Mouse (Mus musculus) lung, postnatal 0 days (tissue): ENCODE measurements around the gene Brdt. TPM values are rescaled to one million over a fixed set of nuclear protein-coding genes. Genes with fewer than 3 reads are reported as not detected.

ENCODE experiments used
- ATAC-seq: fragments of 200-750 bp; cut with Nextera tagmentation; 2 replicates; pipeline ENCODE4 v1.8.0; 2017; ENCODE audit warnings: moderate library complexity
- DNase-seq: peaks from one replicate; pipeline ENCODE4 v3.0.0-alpha.2; 2016; ENCODE audit warnings: low spot score
- H3K27ac ChIP-seq: fragments of 300-500 bp; sonication (generic); 2 replicates; pipeline ENCODE4 v1.5.1; 2014; ENCODE audit warnings: antibody characterized with exemption, mild to moderate bottlenecking, low read length, mixed read lengths
- H3K27me3 ChIP-seq: fragments of 300-500 bp; sonication (generic); replicated peaks from 2 replicates; pipeline ENCODE4 v1.6.1; 2014; ENCODE audit warnings: low read length, mixed read lengths; ENCODE audit not compliant: insufficient read depth
- H3K36me3 ChIP-seq: fragments of 300-500 bp; sonication (generic); 2 replicates; pipeline ENCODE4 v1.6.1; 2014; ENCODE audit warnings: low read length, mixed read lengths; ENCODE audit not compliant: insufficient read depth
- H3K4me1 ChIP-seq: fragments of 300-500 bp; sonication (generic); 2 replicates; pipeline ENCODE4 v1.6.1; 2014; ENCODE audit warnings: antibody characterized with exemption, low read depth, low read length, mixed read lengths; ENCODE audit not compliant: insufficient read depth
- H3K4me2 ChIP-seq: fragments of 300-500 bp; sonication (generic); replicated peaks from 2 replicates; pipeline ENCODE4 v1.6.1; 2014; ENCODE audit warnings: low read depth, mild to moderate bottlenecking, low read length, moderate library complexity, mixed read lengths
- H3K4me3 ChIP-seq: fragments of 300-500 bp; sonication (generic); 2 replicates; pipeline ENCODE4 v1.5.1; 2014; ENCODE audit warnings: low read depth, low read length
- H3K9ac ChIP-seq: fragments of 300-500 bp; sonication (generic); replicated peaks from 2 replicates; pipeline ENCODE4 v1.6.1; 2014; ENCODE audit warnings: low read depth, mild to moderate bottlenecking
- H3K9me3 ChIP-seq: fragments of 300-500 bp; sonication (generic); 2 replicates; pipeline ENCODE4 v1.6.1; 2016; ENCODE audit warnings: low read length, mixed read lengths
- CTCF ChIP-seq: IDR thresholded peaks from 2 replicates; pipeline ENCODE4 v1.5.1; 2016; ENCODE audit warnings: antibody characterized with exemption, mild to moderate bottlenecking
- EP300 ChIP-seq: IDR thresholded peaks from 2 replicates; pipeline ENCODE4 v1.6.1; 2016; ENCODE audit warnings: antibody characterized with exemption, mild to moderate bottlenecking, control low read depth
- WGBS: fragments of 180-500 bp; shearing (Covaris S2); extraction: QIAGEN DNeasy Blood & Tissue Kit; methylation state at CpG from one replicate; pipeline ENCODE4 v1.1.7; 2014; 5-methylcytosine and 5-hydroxymethylcytosine counted together
- polyA plus RNA-seq: library from polyadenylated mRNA; unstranded; fragments of >200 nt; fragmentation: Nextera tagmentation; extraction: Ambion mirVana; gene quantifications from 2 replicates; pipeline ENCODE4 v1.2.1, GENCODE M21; 2015

Brdt gene
- polyA plus RNA-seq, result 1.5 and 1.6 TPM in 2 replicates

GRCm38 (mm10) chr5:107330916-107331421 is at the start of gene Brdt:
Brdt (plus strand) TSS chr5:107331159.
- ATAC-seq (no peak), DNase-seq (no peak)
- Histone ChIP-seq H3K27ac (no peak within 1 kb of the TSS), H3K36me3 (no peaks in the 10 kb centered on the region), H3K4me1 (no peaks in the 10 kb centered on the region), H3K4me3 (no peak within 1 kb of the TSS), H3K9ac (no peak within 1 kb of the TSS), H3K9me3 (no peaks in the 10 kb centered on the region), H3K27me3 (no peaks in the 10 kb centered on the region), H3K4me2 (no peak within 1 kb of the TSS)
- no peak for TF ChIP-seq CTCF
- TF ChIP-seq EP300, result no peak
- 87% methylated on average over 30 of the region's 30 CpGs for WGBS

GRCm38 (mm10) chr5:107282561-107283307 is 48.2 kb upstream of the Brdt start:
- no peak for TF ChIP-seq EP300
- TF ChIP-seq CTCF, result no peak
- Histone ChIP-seq H3K4me1 (no peaks in the 10 kb centered on the region), H3K36me3 (no peaks in the 10 kb centered on the region), H3K9me3 (no peaks in the 10 kb centered on the region), H3K4me2 (no peak overlapping the region), H3K27me3 (no peaks in the 10 kb centered on the region), H3K4me3 (no peak overlapping the region), H3K27ac (no peak overlapping the region), H3K9ac (no peak overlapping the region)
- ATAC-seq (no peak), DNase-seq (no peak)
- WGBS, result 75% methylated on average over 9 of the region's 9 CpGs

DNA sequence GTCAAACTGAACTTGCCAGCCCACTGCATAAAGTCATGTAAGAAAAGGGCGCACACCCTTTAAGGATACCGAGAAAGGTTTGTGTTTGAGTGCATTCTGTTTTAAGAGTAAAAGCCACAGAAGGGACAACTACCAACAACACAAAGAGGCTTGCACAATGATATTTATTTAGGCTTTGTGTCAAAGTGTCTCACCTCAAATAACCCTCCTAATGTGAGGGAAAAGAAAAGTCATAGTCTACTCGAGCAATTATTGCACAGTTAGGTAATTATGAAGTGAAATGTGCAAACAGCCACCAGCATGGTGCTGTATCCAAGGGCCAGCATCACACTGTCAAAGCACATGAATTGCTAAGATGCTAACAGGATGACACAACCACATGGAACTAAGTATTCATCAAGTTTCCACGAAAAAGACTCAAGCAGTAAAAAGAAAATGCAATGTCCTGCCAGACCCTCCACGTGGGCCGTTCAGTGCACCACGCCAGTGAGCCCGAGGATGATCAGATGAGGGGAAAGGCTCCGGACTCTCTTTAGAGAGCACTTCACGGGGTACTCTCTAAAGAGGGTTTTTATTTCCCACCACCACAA is 46.9 kb upstream of the Brdt start:
- no peak overlapping the region for H3K4me2 ChIP-seq
- H3K27me3 ChIP-seq, result no peaks in the 10 kb centered on the region
- no peak for TF ChIP-seq CTCF
- TF ChIP-seq EP300, result no peak
- ATAC-seq (no peak), DNase-seq (no peak)
- H3K9ac ChIP-seq, result no peak overlapping the region
- H3K36me3 ChIP-seq, result no peaks in the 10 kb centered on the region
- WGBS, result 61% methylated on average over 10 of the region's 10 CpGs
- H3K9me3 ChIP-seq, result no peaks in the 10 kb centered on the region
- H3K4me1 ChIP-seq, result no peaks in the 10 kb centered on the region
- no peak overlapping the region for H3K4me3 ChIP-seq
- H3K27ac ChIP-seq, result no peak overlapping the region

DNA sequence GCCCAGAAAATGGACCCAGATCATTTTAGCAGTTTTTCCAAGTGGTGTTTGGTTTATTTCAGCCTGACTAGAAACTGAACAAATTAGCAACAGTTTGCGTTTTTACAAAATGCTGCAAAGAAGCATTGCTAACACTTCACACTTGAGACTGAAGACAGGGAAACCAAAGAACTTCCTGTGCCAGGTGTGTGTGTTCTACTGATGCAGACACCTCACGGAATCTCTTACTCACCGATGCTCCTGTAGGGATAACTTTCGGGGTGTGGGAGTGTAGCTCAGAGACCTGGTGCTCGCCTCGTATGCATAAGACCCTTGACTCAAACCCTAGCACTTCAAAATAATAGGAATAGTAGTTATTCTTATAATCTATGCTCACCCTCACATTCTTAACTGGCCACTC is 45.4 kb upstream of the Brdt start:
- H3K27ac ChIP-seq, result no peak overlapping the region
- no peaks in the 10 kb centered on the region for H3K36me3 ChIP-seq
- TF ChIP-seq EP300, result no peak
- no peak for TF ChIP-seq CTCF
- H3K9me3 ChIP-seq, result no peaks in the 10 kb centered on the region
- no peaks in the 10 kb centered on the region for H3K27me3 ChIP-seq
- no peaks in the 10 kb centered on the region for H3K4me1 ChIP-seq
- DNase-seq, result no peak
- no peak overlapping the region for H3K4me3 ChIP-seq
- H3K9ac ChIP-seq, result no peak overlapping the region
- no peak overlapping the region for H3K4me2 ChIP-seq
- WGBS, result 82% methylated on average over 6 of the region's 6 CpGs
- no peak for ATAC-seq

DNA sequence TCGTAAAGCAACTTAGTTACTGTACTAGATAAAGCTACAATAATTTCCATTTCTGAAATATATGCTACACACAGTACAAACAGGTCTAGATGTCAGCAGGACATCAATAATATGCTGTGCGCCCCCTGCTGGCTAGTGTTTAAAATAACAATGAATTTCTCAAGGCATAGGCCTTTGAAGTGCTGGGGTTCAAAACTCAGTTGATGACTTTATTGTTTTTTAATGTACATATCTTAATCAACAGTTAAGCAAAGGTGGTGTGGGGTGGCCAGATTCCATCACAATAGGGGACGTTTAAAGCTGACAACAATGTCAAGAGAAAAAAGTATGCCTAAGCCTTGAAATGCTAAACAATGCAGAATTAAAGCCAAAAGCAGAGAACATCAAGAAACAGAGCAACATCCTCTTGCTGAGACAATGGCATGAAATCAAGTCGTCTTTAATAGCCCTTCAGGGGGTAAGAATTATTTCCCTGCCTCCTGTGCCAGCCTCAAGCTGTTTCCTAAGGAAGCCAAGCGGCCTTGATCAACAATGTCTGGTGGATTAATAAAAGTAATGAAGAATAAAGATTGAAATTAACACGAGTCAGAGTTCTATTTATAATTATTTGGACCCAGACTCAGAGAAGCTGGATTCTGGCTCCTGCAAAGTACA is 43.6 kb upstream of the Brdt start:
- H3K9me3 ChIP-seq, result no peaks in the 10 kb centered on the region
- no peaks in the 10 kb centered on the region for H3K36me3 ChIP-seq
- no peaks in the 10 kb centered on the region for H3K27me3 ChIP-seq
- H3K4me2 ChIP-seq, result peak overlapping the region; percentile 87
- no peak overlapping the region for H3K27ac ChIP-seq
- TF ChIP-seq EP300 (no peak), CTCF (peak; percentile 81)
- 18% methylated on average over 6 of the region's 6 CpGs for WGBS
- peak overlapping the region; percentile 86 for H3K4me3 ChIP-seq
- no peaks in the 10 kb centered on the region for H3K4me1 ChIP-seq
- DNase-seq (peak; percentile 86), ATAC-seq (no peak)
- H3K9ac ChIP-seq, result no peak overlapping the region

- Histone ChIP-seq H3K9ac (peak overlapping the region; percentile 81), H3K36me3 (no peaks in the 10 kb centered on the region), H3K9me3 (no peaks in the 10 kb centered on the region), H3K4me3 (peak overlapping the region; percentile 86), H3K27ac (peak overlapping the region; percentile 95), H3K27me3 (no peaks in the 10 kb centered on the region), H3K4me1 (no peaks in the 10 kb centered on the region), H3K4me2 (peak overlapping the region; percentile 87)
- ATAC-seq, result no peak
- 36% methylated on average over 5 of the region's 5 CpGs for WGBS
- DNase-seq, result peak; percentile 30
- TF ChIP-seq EP300 (no peak), CTCF (no peak)
These were observed 43.1 kb upstream of the Brdt start for GRCm38 (mm10) chr5:107287908-107288267.
